Mouse (Mus musculus) hindbrain, embryonic 15.5 days (tissue): Measurements from ENCODE around the gene Epsti1. TPM values are rescaled to one million over a fixed set of nuclear protein-coding genes. Genes with fewer than 3 reads are reported as not detected.

ENCODE experiments used
- ATAC-seq: fragments of 200-750 bp; cut with Nextera tagmentation; 2 replicates; pipeline ENCODE4 v1.8.0; 2017; ENCODE audit warnings: low read depth, moderate number of reproducible peaks, moderate TSS enrichment; ENCODE audit not compliant: low FRiP score
- H3K27ac ChIP-seq: fragments of 300-500 bp; sonication (generic); replicated peaks from 2 replicates; pipeline ENCODE4 v1.5.1; 2015; ENCODE audit warnings: mild to moderate bottlenecking, inconsistent platforms
- H3K27me3 ChIP-seq: fragments of 300-500 bp; sonication (generic); 2 replicates; pipeline ENCODE4 v1.6.1; 2015; ENCODE audit warnings: control low read depth, inconsistent platforms
- H3K36me3 ChIP-seq: fragments of 300-500 bp; sonication (generic); 2 replicates; pipeline ENCODE4 v1.6.1; 2015; ENCODE audit warnings: control low read depth, inconsistent platforms
- H3K4me1 ChIP-seq: fragments of 300-500 bp; sonication (generic); replicated peaks from 2 replicates; pipeline ENCODE4 v1.6.1; 2015; ENCODE audit warnings: control low read depth, inconsistent platforms
- H3K4me2 ChIP-seq: fragments of 300-500 bp; sonication (generic); 2 replicates; pipeline ENCODE4 v1.6.1; 2015; ENCODE audit warnings: moderate library complexity, mild to moderate bottlenecking, inconsistent platforms
- H3K4me3 ChIP-seq: fragments of 300-500 bp; sonication (generic); 2 replicates; pipeline ENCODE4 v1.5.1; 2015; ENCODE audit warnings: mild to moderate bottlenecking, inconsistent platforms
- H3K9ac ChIP-seq: fragments of 300-500 bp; sonication (generic); 2 replicates; pipeline ENCODE4 v1.6.1; 2015; ENCODE audit warnings: inconsistent platforms
- H3K9me3 ChIP-seq: fragments of 300-500 bp; sonication (generic); 2 replicates; pipeline ENCODE4 v1.6.1; 2016; ENCODE audit warnings: control low read depth, inconsistent platforms
- WGBS: fragments of 180-500 bp; shearing (Covaris S2); methylation state at CpG from one replicate; pipeline ENCODE4 v1.1.7; 2015; 5-methylcytosine and 5-hydroxymethylcytosine counted together
- polyA plus RNA-seq: library from polyadenylated mRNA; unstranded; fragments of >200 nt; fragmentation: Nextera tagmentation; extraction: Ambion mirVana; gene quantifications from 2 replicates; pipeline ENCODE4 v1.2.1, GENCODE M21; 2015

Epsti1 gene
- polyA plus RNA-seq, 1 experiment from 2014 or later = 0.21 TPM

DNA sequence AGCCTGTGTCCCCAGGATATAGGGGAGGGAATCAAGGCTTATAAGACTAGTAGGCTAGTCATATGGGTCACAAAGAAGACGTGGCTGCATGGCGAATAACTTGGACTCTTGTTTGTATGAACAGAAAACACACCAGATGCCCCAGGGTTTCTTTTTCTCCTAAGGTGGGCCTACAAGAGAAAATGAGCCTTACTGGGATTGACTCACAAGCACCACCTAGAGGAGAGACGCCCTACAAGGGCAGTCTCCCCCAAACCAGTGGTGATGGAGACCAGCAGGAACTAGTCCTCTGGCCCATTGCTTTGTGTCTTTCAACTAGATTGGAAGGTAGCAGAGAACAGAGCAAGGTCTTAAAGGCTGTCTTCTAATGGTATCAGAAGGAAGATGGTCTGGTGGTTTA, 22.7 kb downstream of the Epsti1 start:
- Histone ChIP-seq H3K9ac (no peak overlapping the region), H3K4me3 (no peak overlapping the region), H3K27ac (no peak overlapping the region), H3K9me3 (no peaks in the 10 kb centered on the region), H3K4me2 (no peak overlapping the region), H3K27me3 (no peaks in the 10 kb centered on the region), H3K36me3 (no peaks in the 10 kb centered on the region), H3K4me1 (no peaks in the 10 kb centered on the region)
- 45% methylated on average over 3 of the region's 3 CpGs for WGBS
- ATAC-seq = no peak

DNA sequence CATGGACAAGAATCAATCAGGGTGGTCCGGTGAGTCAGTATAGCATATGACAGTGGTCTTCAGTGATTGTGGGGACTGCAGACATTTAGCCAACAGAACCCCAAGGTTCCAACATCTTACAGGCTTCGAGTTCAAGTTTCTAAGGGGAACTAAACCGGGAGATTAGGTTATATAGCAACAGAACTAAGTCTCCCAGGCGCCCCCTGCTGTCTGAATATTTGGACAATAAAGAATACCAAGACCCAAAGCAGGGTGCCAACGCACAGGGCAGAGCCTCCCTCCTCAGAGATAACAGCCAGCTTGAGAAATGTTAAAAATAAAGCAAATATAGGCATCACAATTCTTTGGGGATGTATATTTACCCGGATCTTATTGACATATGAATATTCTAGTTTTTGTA, 24.0 kb downstream of the Epsti1 start:
- Histone ChIP-seq H3K27ac (no peak overlapping the region), H3K36me3 (no peaks in the 10 kb centered on the region), H3K9me3 (no peaks in the 10 kb centered on the region), H3K4me2 (no peak overlapping the region), H3K9ac (no peak overlapping the region), H3K4me3 (no peak overlapping the region), H3K27me3 (no peaks in the 10 kb centered on the region), H3K4me1 (no peaks in the 10 kb centered on the region)
- 43% methylated on average over 6 of the region's 6 CpGs for WGBS
- ATAC-seq = no peak

DNA sequence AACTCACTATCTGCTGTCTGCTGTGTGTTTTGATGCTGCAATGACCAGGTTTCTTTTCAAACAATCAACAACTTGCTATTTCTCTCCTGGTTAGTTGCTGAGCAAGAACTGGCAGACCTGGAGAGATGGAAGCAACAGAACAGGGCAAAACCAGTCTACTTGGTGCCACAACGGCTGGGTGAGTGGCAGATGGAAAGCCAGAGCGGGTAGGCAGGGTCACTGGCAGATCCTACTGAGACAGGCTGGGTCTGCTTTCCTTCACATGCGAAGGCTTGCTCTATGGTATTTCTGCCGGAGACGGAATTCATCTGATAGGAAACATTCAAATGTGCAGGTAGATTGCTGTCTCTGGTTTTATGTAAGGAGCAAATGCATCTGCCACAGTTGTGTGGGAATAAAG, 24.6 kb downstream of the Epsti1 start:
- no peak for ATAC-seq
- no peak overlapping the region for H3K4me3 ChIP-seq
- H3K4me1 ChIP-seq = no peaks in the 10 kb centered on the region
- WGBS = 80% methylated on average over 5 of the region's 5 CpGs
- no peak overlapping the region for H3K4me2 ChIP-seq
- no peaks in the 10 kb centered on the region for H3K36me3 ChIP-seq
- H3K27me3 ChIP-seq = no peaks in the 10 kb centered on the region
- H3K9me3 ChIP-seq = no peaks in the 10 kb centered on the region
- no peak overlapping the region for H3K9ac ChIP-seq
- no peak overlapping the region for H3K27ac ChIP-seq

DNA sequence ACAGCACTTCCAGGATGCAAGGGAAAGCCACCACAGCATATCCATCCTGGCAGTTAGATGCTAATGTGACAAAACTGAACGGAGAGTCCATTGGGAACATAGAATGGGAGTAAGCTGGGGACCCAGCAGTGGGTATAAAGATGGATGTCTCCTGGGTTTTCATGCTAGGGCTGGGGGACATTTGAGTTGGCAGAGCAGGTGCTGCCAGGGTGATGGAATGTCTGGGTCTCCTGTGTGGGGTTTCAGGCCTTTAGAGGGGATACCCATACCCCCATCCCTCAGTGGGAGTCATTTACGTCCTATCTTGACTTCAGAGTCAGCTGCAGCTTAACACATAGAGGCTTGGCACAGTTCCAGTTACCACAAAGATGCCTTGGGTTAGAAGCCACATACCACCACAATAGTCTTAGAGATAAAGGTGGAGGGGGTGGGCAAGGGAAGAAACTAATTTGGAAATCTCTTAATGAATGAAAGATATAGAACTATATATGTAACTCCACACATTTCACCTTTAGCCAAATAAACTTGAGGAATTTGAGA, 25.2 kb downstream of the Epsti1 start:
- no peaks in the 10 kb centered on the region for H3K36me3 ChIP-seq
- no peaks in the 10 kb centered on the region for H3K9me3 ChIP-seq
- no peak for ATAC-seq
- H3K27ac ChIP-seq = no peak overlapping the region
- H3K4me3 ChIP-seq = no peak overlapping the region
- 40% methylated on average over 2 of the region's 2 CpGs for WGBS
- no peaks in the 10 kb centered on the region for H3K27me3 ChIP-seq
- H3K9ac ChIP-seq = no peak overlapping the region
- H3K4me1 ChIP-seq = no peaks in the 10 kb centered on the region
- H3K4me2 ChIP-seq = no peak overlapping the region

DNA sequence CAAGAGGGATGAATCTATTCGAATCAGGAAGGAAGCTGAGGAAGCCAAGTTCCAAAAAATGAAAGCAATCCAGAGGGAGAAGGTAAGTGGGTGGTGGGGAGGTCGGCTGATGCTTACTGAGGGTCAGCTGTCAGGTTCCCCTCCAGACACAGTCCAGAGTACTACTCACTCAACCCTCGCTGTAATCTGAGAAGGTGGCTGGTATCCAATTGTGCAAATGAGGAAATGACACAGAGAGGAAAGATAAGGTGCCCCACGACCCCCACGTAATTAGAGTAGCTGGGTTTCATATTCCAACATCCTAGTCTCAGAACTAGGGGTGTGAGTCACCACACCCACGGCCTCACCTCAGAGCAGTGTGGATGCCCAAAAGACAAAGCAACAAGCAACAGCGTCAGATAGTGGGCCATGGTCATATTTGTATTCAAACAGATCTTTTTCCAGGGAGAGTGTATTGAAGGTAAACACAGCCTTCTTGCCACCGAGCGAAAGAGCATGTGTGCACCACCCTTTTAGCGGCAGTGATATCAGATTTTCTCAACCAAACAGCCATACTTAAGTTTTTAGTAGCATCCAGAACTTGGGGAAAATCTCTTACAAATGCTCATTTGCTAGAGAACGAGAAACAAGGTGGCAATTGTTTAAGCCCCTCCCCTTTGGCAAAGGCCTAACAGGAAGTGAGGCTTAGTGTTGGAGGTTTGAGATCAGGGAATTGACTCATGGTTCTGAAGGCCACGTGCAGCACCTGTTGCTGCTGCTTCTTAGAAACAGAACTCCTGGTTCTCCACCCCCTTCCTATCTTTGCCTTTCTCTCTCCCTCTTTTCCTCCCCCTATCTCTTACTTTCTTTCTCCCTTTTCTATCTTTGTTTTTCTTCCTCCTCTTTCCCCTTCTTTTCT, 28.4 kb downstream of the Epsti1 start:
- no peak for ATAC-seq
- H3K4me3 ChIP-seq = no peak overlapping the region
- WGBS = 74% methylated on average over 12 of the region's 12 CpGs

DNA sequence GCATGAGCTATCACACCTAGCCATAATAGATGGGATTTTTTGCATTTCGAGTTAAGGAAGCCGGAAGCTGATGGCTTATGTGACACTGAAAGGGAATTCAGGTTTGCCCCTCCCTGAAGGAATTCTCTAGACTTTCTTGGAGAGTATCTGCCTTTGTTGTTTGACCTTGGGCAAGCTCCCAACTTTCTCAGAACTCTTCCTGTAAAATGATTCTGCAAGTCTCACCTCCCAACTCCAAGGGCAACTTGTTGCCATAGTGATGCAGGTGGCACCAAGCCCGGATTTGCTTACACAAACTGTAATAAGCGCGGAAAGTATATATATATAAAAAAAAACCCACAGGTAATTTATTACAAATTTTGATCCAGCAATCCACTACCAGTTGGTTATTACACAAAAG, 29.2 kb downstream of the Epsti1 start:
- ATAC-seq = no peak

More for the DNA sequence above, 28.4 kb downstream of the Epsti1 start:
- Histone ChIP-seq H3K9ac (no peak overlapping the region), H3K27ac (no peak overlapping the region), H3K9me3 (no peaks in the 10 kb centered on the region), H3K4me1 (no peaks in the 10 kb centered on the region), H3K27me3 (no peaks in the 10 kb centered on the region), H3K4me2 (no peak overlapping the region), H3K36me3 (no peaks in the 10 kb centered on the region)

DNA sequence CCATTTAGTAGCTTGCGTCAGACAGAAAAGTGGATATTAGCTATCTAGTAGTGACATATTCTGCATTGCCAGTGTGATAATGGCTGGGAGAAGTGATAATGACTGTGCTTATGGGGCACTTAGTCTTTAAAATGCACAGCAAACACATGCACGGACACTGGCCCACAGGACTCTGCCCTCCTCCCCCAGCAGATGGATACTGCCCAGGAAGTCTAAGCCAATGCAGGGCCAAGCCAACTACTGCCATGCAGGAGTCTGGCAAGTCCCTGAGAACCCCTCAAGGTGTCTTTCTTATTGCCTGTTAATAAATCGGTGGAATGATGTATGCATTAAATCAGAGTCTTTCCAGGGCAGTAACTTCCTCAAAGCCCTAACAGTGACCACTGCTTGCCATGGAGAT, 30.4 kb downstream of the Epsti1 start:
- ATAC-seq = no peak
- no peak overlapping the region for H3K4me2 ChIP-seq
- H3K4me3 ChIP-seq = no peak overlapping the region
- no peak overlapping the region for H3K9ac ChIP-seq
- H3K4me1 ChIP-seq = no peaks in the 10 kb centered on the region
- no peaks in the 10 kb centered on the region for H3K36me3 ChIP-seq
- 79% methylated on average over 3 of the region's 3 CpGs for WGBS
- H3K27me3 ChIP-seq = no peaks in the 10 kb centered on the region
- no peak overlapping the region for H3K27ac ChIP-seq
- H3K9me3 ChIP-seq = no peaks in the 10 kb centered on the region

More for the DNA sequence above, 29.2 kb downstream of the Epsti1 start:
- H3K4me3 ChIP-seq = no peak overlapping the region
- no peak overlapping the region for H3K27ac ChIP-seq
- no peak overlapping the region for H3K9ac ChIP-seq
- no peaks in the 10 kb centered on the region for H3K27me3 ChIP-seq
- H3K4me2 ChIP-seq = no peak overlapping the region
- no peaks in the 10 kb centered on the region for H3K4me1 ChIP-seq
- H3K36me3 ChIP-seq = no peaks in the 10 kb centered on the region
- WGBS = 84% methylated on average over 5 of the region's 5 CpGs
- no peaks in the 10 kb centered on the region for H3K9me3 ChIP-seq

DNA sequence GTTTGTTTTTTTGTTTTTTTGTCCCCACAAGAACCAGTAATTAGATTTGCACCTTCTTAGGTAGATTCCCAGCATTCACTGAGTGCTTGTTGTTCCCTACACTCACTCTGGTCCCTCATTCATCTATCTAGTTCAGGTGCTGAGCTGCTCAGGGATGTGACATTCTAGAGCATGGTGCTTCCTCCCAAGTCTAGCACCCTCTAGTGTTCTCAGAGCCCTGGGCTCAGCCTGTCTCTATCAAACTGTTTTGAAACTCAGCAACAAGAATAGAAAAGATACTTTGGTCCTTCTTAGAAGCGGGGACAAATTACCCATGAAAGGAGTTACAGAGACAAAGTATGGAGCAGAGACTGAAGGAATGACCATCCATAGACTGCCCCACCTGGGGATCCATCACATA, 37.1 kb downstream of the Epsti1 start:
- H3K27me3 ChIP-seq = no peaks in the 10 kb centered on the region
- H3K4me1 ChIP-seq = peaks cover 14% of the 10 kb centered on the region
- no peak overlapping the region for H3K27ac ChIP-seq
- WGBS = 94% methylated on average over 1 of the region's 1 CpGs
- no peak overlapping the region for H3K4me3 ChIP-seq
- no peaks in the 10 kb centered on the region for H3K9me3 ChIP-seq
- H3K9ac ChIP-seq = no peak overlapping the region
- no peak overlapping the region for H3K4me2 ChIP-seq
- H3K36me3 ChIP-seq = no peaks in the 10 kb centered on the region
- ATAC-seq = no peak

DNA sequence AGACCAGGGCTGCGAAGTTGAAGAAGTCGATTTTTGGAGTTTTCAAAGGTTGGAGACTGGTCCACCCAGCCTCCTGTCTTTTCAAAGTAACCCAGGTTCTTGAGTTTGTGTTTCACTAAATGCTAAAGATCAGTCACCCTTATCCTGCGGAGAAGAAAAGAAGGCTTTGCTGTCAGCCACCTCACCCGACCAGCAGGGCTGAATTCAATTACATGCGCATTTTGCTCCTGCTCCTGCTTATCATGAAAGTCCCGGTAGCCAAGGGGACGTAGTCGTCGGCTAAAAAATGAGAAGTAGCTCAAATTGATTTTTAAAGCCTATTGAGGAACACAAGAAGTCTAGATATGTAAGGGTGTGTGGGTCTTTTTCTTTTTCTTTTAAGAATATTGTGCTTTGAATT, 38.2 kb downstream of the Epsti1 start:
- Histone ChIP-seq H3K4me1 (peaks cover 14% of the 10 kb centered on the region), H3K9ac (no peak overlapping the region), H3K27me3 (no peaks in the 10 kb centered on the region), H3K9me3 (no peaks in the 10 kb centered on the region), H3K4me2 (peak overlapping the region; percentile 49), H3K27ac (no peak overlapping the region), H3K4me3 (no peak overlapping the region), H3K36me3 (no peaks in the 10 kb centered on the region)
- ATAC-seq = no peak
- WGBS = 18% methylated on average over 9 of the region's 9 CpGs

DNA sequence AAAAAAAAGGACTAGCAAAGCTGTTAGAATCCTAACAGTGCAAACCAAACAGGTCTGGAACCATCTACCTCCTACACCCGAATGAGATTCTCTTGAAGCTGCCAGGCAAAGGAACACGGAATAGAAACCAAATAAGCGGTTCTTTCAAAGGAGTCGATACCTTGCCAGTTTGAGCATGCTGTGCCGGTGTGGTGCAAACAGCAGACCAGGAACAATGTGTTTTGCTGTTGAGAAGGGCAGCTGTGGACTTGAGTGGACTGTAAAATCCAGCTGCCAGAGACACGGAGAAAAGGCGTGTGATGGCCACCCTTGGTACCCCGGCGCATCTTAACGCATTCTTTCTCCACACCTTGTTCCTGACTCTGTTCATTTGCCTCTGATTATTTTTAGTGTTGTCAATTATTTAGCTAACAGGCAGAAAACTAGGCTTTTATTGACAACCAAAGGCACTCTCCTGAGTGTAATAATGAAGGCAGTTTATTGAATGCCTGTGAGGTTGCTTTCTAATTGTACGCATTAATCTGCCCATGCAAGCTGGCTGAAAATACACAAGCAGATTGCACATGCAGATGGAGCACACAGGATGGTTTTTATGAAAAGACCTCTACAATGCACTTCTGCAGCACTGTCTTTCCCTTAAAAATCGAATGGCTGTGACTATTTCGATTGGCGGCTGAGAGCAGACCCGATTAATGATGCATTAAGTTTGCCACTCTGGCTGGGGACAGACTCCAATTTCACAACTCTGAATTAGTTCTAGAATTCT, 38.9 kb downstream of the Epsti1 start:
- Histone ChIP-seq H3K4me2 (peak overlapping the region; percentile 49), H3K9me3 (no peaks in the 10 kb centered on the region), H3K4me3 (peak overlapping the region; percentile 18; the same call in 1 of the 2 replicates), H3K27me3 (no peaks in the 10 kb centered on the region), H3K27ac (peak overlapping the region; percentile 43), H3K4me1 (peaks cover 14% of the 10 kb centered on the region), H3K9ac (peak overlapping the region; percentile 20; the same call in 1 of the 2 replicates), H3K36me3 (no peaks in the 10 kb centered on the region)
- ATAC-seq = peak; percentile 48
- 22% methylated on average over 15 of the region's 15 CpGs for WGBS

DNA sequence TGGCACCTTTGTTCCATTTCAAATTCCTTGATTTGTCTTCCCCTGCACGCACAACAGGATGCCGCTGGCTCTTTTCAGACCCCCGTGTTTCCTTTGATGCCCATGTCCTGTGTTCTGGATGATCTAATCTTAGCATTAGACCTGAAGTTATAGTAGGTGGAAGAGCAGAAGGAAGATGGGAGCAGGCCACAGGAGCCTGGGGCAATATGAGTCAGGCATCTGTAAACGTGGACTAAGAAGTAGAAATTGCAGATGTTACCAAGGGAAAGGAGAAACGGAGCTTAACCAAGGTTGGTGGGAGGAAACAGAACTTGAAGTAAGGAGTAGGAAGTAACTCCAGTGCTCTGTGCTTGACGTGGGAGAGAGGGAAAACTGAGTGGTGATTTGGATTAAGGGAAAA, 57.7 kb downstream of the Epsti1 start:
- Histone ChIP-seq H3K4me3 (no peak overlapping the region), H3K4me1 (no peaks in the 10 kb centered on the region), H3K27ac (no peak overlapping the region), H3K4me2 (no peak overlapping the region), H3K27me3 (no peaks in the 10 kb centered on the region), H3K36me3 (no peaks in the 10 kb centered on the region), H3K9me3 (no peaks in the 10 kb centered on the region), H3K9ac (no peak overlapping the region)
- ATAC-seq = no peak
- 77% methylated on average over 6 of the region's 6 CpGs for WGBS

DNA sequence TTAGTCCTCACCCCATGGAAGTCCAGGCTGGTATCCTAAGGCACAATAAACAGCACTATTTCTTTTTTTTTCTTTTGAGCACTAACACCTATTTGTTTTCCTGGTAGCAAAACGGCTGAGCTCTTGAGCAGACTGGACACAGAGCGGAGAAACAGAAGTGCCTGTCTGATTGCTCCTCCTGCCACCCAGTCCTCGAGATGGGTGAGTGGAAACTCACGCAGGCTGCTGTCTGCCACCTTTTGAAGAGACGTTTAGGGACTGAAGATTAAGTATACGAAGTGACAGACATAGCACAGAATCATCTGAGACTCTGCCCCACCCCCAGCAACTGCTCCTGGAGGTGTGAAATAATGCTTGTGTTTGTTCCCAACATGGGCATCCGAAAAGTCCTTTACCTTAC, 59.5 kb downstream of the Epsti1 start:
- no peaks in the 10 kb centered on the region for H3K36me3 ChIP-seq
- H3K27me3 ChIP-seq = no peaks in the 10 kb centered on the region
- no peak overlapping the region for H3K4me3 ChIP-seq
- no peak for ATAC-seq
- WGBS = 69% methylated on average over 7 of the region's 7 CpGs
- no peak overlapping the region for H3K9ac ChIP-seq
- H3K4me1 ChIP-seq = no peaks in the 10 kb centered on the region
- H3K27ac ChIP-seq = no peak overlapping the region
- no peak overlapping the region for H3K4me2 ChIP-seq
- no peaks in the 10 kb centered on the region for H3K9me3 ChIP-seq
